In the genomic region with DNA sequence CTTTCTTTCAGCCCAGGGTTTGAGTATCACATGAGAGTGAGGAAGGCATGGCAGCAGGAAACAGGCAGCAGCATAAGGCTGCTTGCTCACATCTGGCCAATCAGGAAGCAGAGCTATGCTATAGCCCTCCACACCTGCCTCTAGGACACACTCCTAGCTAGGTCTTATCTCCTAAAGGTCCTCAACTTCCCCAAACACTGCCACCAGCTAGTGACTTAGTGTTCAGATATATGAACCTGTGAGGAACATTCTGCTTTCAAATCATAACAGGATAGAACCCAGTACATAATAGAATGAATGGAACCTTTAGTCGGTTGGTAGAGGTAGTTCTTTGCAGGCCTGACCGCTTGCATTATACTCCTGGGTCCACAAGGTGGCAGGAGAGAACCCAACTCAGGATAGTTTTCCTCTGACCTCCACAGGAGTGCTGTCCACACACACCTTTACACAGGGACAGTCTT, we compare ENCODE assay signal across 8 mouse cellular contexts. TPM values are rescaled to one million over a fixed set of nuclear protein-coding genes. Genes with fewer than 3 reads are reported as not detected.
DNase-seq lines count a peak whose midpoint lies in the region; ATAC-seq and TF ChIP-seq lines count a peak whose summit lies in the region.

No protein-coding gene starts in this region.

- H3K9me3 ChIP-seq in forebrain, postnatal 0 days (ENCODE audit: low read length): no peaks in the 10 kb centered on the region

- no peak overlapping the region for H3K27ac ChIP-seq in testis, adult 2 months (ENCODE audit: control insufficient read depth, insufficient read depth, low read depth, low read length)
- no peak overlapping the region for H3K27ac ChIP-seq in forebrain, postnatal 0 days (ENCODE audit: low read depth, low read length)

- no peak for TF ChIP-seq POLR2A in testis, adult 2 months (IDR thresholded peaks at IDR 0.05; ENCODE audit: control insufficient read depth, low read depth, low read length)

- intact Hi-C loops in left cerebral cortex, postnatal 10 days (cut with DNase I): loop anchor here (2.0 kb wide), 1 partner anchor 31 kb away; no protein-coding TSS in a partner anchor

- TF ChIP-seq CTCF in testis, adult 2 months (IDR thresholded peaks at IDR 0.05; ENCODE audit: control insufficient read depth, insufficient read depth, insufficient replicate concordance, low read depth, low read length): peak; percentile 41; the same call in 1 of the 2 replicates
- peak; percentile 73 for TF ChIP-seq CTCF in forebrain, postnatal 0 days (IDR thresholded peaks at IDR 0.05; ENCODE audit: low read depth)

- H3K9ac ChIP-seq in forebrain, postnatal 0 days: no peak overlapping the region

- H3K4me3 ChIP-seq in testis, adult 2 months (ENCODE audit: control insufficient read depth, low read depth, low read length): no peak overlapping the region
- H3K4me3 ChIP-seq in forebrain, postnatal 0 days (ENCODE audit: low read depth, low read length): no peak overlapping the region

- no peak for DNase-seq in testis, postnatal 14 days (ENCODE audit: low spot score)
- peak; percentile 59 for DNase-seq in cerebellum, adult 11 months
- DNase-seq in forebrain, postnatal 0 days: peak; percentile 50
- DNase-seq in left cerebral cortex, postnatal 10 days (ENCODE audit: extremely low spot score in 1 of 2, low spot score in 2 of 2): peak; percentile 35 to 49
- peak; percentile 55 to 56 for DNase-seq in spleen, postnatal 36 days (ENCODE audit: low spot score in 2 of 2)

- 8% methylated on average over 2 of the region's 2 CpGs for WGBS in forebrain, postnatal 0 days

- no peak overlapping the region for H3K4me2 ChIP-seq in forebrain, postnatal 0 days (ENCODE audit: low read depth)

- H3K27me3 ChIP-seq in testis, adult 2 months (ENCODE audit: control insufficient read depth, insufficient read depth, low read length): no peaks in the 10 kb centered on the region
- H3K27me3 ChIP-seq in forebrain, postnatal 0 days (ENCODE audit: insufficient read depth, low read length): no peaks in the 10 kb centered on the region

- H3K4me1 ChIP-seq in testis, adult 2 months (ENCODE audit: control insufficient read depth, insufficient read depth, low read length): peaks cover 9% of the 10 kb centered on the region
- no peaks in the 10 kb centered on the region for H3K4me1 ChIP-seq in forebrain, postnatal 0 days (ENCODE audit: insufficient read depth)

- H3K36me3 ChIP-seq in testis, adult 2 months (ENCODE audit: control insufficient read depth, insufficient read depth, low read length): no peaks in the 10 kb centered on the region
- H3K36me3 ChIP-seq in forebrain, postnatal 0 days (ENCODE audit: insufficient read depth): no peaks in the 10 kb centered on the region

- ATAC-seq in forebrain, postnatal 0 days: peak; percentile 47
- peak; percentile 69 for ATAC-seq in inflammation-experienced regulatory T-cells, adult 6 months
- ATAC-seq in megakaryocyte-erythroid progenitor cell, adult 5-6 weeks (replicated peaks; ENCODE audit: low FRiP score, low TSS enrichment, poor library complexity, severe bottlenecking): peak; percentile 67

RNA-seq across cellular contexts. Expression of a gene that starts 5.4 kb away (rescaled TPM):
- 9.9 and 11.6 TPM in 2 replicates for polyA plus RNA-seq in testis, adult 2 months (2012; rRNA removed)
- 32.1 and 33.4 TPM in 2 replicates for total RNA-seq in forebrain, postnatal 0 days (2014; rRNA removed)
- 17.4 and 20.2 TPM in 2 replicates for polyA plus RNA-seq in forebrain, postnatal 0 days (2015; fragmentation: Nextera tagmentation; extraction: Ambion mirVana)
- 1 to 10 TPM; 5.7 to 9.9 (median 7.0) TPM for polyA plus RNA-seq in inflammation-experienced regulatory T-cells, adult 6 months (2017; shearing (Covaris generic))
- 10 to 100 TPM; 65.5 to 71.4 TPM for total RNA-seq in left cerebral cortex, postnatal 10 days (2021)
- 76.1 and 80.4 TPM in 2 replicates for total RNA-seq in megakaryocyte-erythroid progenitor cell, adult 5-6 weeks (2014; fragmentation: Nextera tagmentation)
- 137 and 154 TPM in 2 replicates for total RNA-seq in megakaryocyte-erythroid progenitor cell, adult 5-6 weeks (2017)
